Mouse (Mus musculus) erythroblast, embryonic 14.5 days (primary cell): ENCODE results near the gene Cul5.

Experiments used
- GATA1 ChIP-seq: IDR thresholded peaks from 2 replicates; pipeline ENCODE4 v1.6.1; 2012; ENCODE audit warnings: low read length, inconsistent platforms, mixed read lengths
- TAL1 ChIP-seq: IDR thresholded peaks from 3 replicates; pipeline ENCODE4 v1.6.1; 2012; ENCODE audit warnings: low read length, inconsistent platforms, mixed read lengths

GRCm38 (mm10) chr9:53609306-53609967 lies 60.4 kb downstream of the Cul5 start:
- TF ChIP-seq TAL1 (no peak), GATA1 (no peak)
